Mouse (Mus musculus): Measurements from ENCODE around the gene Styx. TPM values are rescaled to one million over a fixed set of nuclear protein-coding genes. Genes with fewer than 3 reads are reported as not detected.

Styx gene
- polyA plus RNA-seq, 1 experiment from 2014 or later, result 38.5 TPM

GRCm38 (mm10) chr14:45452861-45453512 lies 102.1 kb downstream of the Styx start:
- Histone ChIP-seq H3K4me1 (replicated peaks; ENCODE audit: control insufficient read depth, insufficient read depth, low read length) (peaks cover 6% of the 10 kb centered on the region; the same call in 1 of the 2 replicates), H3K9me3 (ENCODE audit: control insufficient read depth, low read length) (no peaks in the 10 kb centered on the region), H3K27me3 (ENCODE audit: control insufficient read depth, insufficient read depth, low read length) (no peaks in the 10 kb centered on the region), H3K9ac (ENCODE audit: low read length) (no peak overlapping the region), H3K4me2 (ENCODE audit: low read depth, low read length, severe bottlenecking) (no peak overlapping the region), H3K4me3 (ENCODE audit: low read depth, low read length) (no peak overlapping the region), H3K27ac (ENCODE audit: low read depth, low read length) (no peak overlapping the region), H3K36me3 (ENCODE audit: control insufficient read depth, insufficient read depth, low read length) (no peaks in the 10 kb centered on the region)
- DNase-seq (ENCODE audit: low spot score) (no peak), ATAC-seq (replicated peaks; ENCODE audit: low FRiP score) (no peak)
- WGBS, result 33% methylated on average over 11 of the region's 11 CpGs

- 69% methylated on average over 5 of the region's 5 CpGs for WGBS
- Histone ChIP-seq H3K4me2 (ENCODE audit: low read depth, low read length, severe bottlenecking) (no peak overlapping the region), H3K9me3 (ENCODE audit: control insufficient read depth, low read length) (no peaks in the 10 kb centered on the region), H3K4me3 (ENCODE audit: low read depth, low read length) (no peak overlapping the region), H3K27ac (ENCODE audit: low read depth, low read length) (peak overlapping the region; percentile 18; the same call in 1 of the 2 replicates), H3K27me3 (ENCODE audit: control insufficient read depth, insufficient read depth, low read length) (no peaks in the 10 kb centered on the region), H3K36me3 (ENCODE audit: control insufficient read depth, insufficient read depth, low read length) (no peaks in the 10 kb centered on the region), H3K9ac (ENCODE audit: low read length) (no peak overlapping the region), H3K4me1 (replicated peaks; ENCODE audit: control insufficient read depth, insufficient read depth, low read length) (peaks cover 6% of the 10 kb centered on the region; the same call in 1 of the 2 replicates)
- ATAC-seq (replicated peaks; ENCODE audit: low FRiP score) (no peak), DNase-seq (ENCODE audit: low spot score) (no peak)
These were observed 102.8 kb downstream of the Styx start for GRCm38 (mm10) chr14:45453538-45454233.

- Histone ChIP-seq H3K9ac (ENCODE audit: low read length) (no peak overlapping the region), H3K4me3 (ENCODE audit: low read depth, low read length) (no peak overlapping the region), H3K27ac (ENCODE audit: low read depth, low read length) (no peak overlapping the region), H3K36me3 (ENCODE audit: control insufficient read depth, insufficient read depth, low read length) (peaks cover 3% of the 10 kb centered on the region; the same call in 1 of the 2 replicates), H3K4me1 (replicated peaks; ENCODE audit: control insufficient read depth, insufficient read depth, low read length) (peaks cover 6% of the 10 kb centered on the region; the same call in 1 of the 2 replicates), H3K4me2 (ENCODE audit: low read depth, low read length, severe bottlenecking) (no peak overlapping the region), H3K9me3 (ENCODE audit: control insufficient read depth, low read length) (no peaks in the 10 kb centered on the region), H3K27me3 (ENCODE audit: control insufficient read depth, insufficient read depth, low read length) (no peaks in the 10 kb centered on the region)
- WGBS, result 68% methylated on average over 12 of the region's 12 CpGs
- DNase-seq (ENCODE audit: low spot score), result no peak
- ATAC-seq (replicated peaks; ENCODE audit: low FRiP score), result no peak
These were observed 105.0 kb downstream of the Styx start for GRCm38 (mm10) chr14:45455651-45456501.

DNA sequence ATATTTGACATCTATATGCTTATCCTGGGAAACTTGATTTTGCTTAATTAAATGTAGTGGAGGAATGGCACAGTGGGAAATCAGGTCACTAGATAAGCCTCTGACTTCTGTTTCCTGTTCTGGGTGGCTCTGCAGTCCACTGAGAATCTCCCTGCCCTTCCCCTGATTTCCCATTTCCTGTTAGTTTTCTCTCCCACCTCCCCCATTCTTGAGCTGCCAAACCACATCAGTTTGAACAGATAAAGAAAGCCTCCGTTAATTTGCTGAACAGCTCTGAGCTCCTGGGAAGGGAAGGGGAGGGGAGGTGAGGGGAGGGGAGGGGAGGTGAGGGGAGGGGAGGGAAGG lies 105.6 kb downstream of the Styx start:
- no peak for DNase-seq (ENCODE audit: low spot score)
- Histone ChIP-seq H3K36me3 (ENCODE audit: control insufficient read depth, insufficient read depth, low read length) (peaks cover 6% of the 10 kb centered on the region; the same call in 1 of the 2 replicates), H3K27ac (ENCODE audit: low read depth, low read length) (no peak overlapping the region), H3K9me3 (ENCODE audit: control insufficient read depth, low read length) (no peaks in the 10 kb centered on the region), H3K4me2 (ENCODE audit: low read depth, low read length, severe bottlenecking) (no peak overlapping the region), H3K9ac (ENCODE audit: low read length) (no peak overlapping the region), H3K27me3 (ENCODE audit: control insufficient read depth, insufficient read depth, low read length) (no peaks in the 10 kb centered on the region), H3K4me1 (replicated peaks; ENCODE audit: control insufficient read depth, insufficient read depth, low read length) (peaks cover 6% of the 10 kb centered on the region; the same call in 1 of the 2 replicates), H3K4me3 (ENCODE audit: low read depth, low read length) (no peak overlapping the region)
- ATAC-seq (replicated peaks; ENCODE audit: low FRiP score), result no peak; the same call in 1 of the 2 replicates
- WGBS, result 0% methylated on average over 1 of the region's 1 CpGs

GRCm38 (mm10) chr14:45457003-45457402 lies 106.1 kb downstream of the Styx start:
- Histone ChIP-seq H3K4me3 (ENCODE audit: low read depth, low read length) (no peak overlapping the region), H3K27me3 (ENCODE audit: control insufficient read depth, insufficient read depth, low read length) (no peaks in the 10 kb centered on the region), H3K9ac (ENCODE audit: low read length) (no peak overlapping the region), H3K36me3 (ENCODE audit: control insufficient read depth, insufficient read depth, low read length) (peaks cover 6% of the 10 kb centered on the region; the same call in 1 of the 2 replicates), H3K27ac (ENCODE audit: low read depth, low read length) (no peak overlapping the region), H3K4me2 (ENCODE audit: low read depth, low read length, severe bottlenecking) (no peak overlapping the region), H3K4me1 (replicated peaks; ENCODE audit: control insufficient read depth, insufficient read depth, low read length) (peaks cover 6% of the 10 kb centered on the region; the same call in 1 of the 2 replicates), H3K9me3 (ENCODE audit: control insufficient read depth, low read length) (no peaks in the 10 kb centered on the region)
- peak; percentile 28; the same call in 1 of the 2 replicates for ATAC-seq (replicated peaks; ENCODE audit: low FRiP score)
- DNase-seq (ENCODE audit: low spot score), result no peak
- 85% methylated on average over 9 of the region's 9 CpGs for WGBS

DNA sequence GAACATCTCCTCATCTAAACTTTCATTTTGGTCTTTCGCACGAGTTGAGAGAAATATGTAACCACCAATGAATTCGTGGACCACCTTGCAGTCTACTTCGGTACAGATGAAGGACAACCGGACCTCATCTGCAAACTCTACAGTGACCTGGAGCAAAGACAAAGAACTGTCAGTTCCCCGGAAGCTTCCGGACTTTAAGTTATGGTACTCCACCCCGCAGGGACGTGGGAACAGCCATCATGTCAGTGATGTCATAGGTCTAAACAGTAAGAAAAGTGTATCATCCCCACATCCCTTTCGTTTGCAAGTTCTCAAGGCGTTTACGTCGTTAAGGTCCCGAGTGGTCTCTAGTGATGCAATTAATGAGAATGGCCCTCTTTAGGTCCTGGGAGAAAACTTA lies 109.0 kb downstream of the Styx start:
- H3K36me3 ChIP-seq (ENCODE audit: control insufficient read depth, insufficient read depth, low read length), result peaks cover 6% of the 10 kb centered on the region; the same call in 1 of the 2 replicates
- H3K9ac ChIP-seq (ENCODE audit: low read length), result no peak overlapping the region
- peaks cover 4% of the 10 kb centered on the region for H3K4me1 ChIP-seq (replicated peaks; ENCODE audit: control insufficient read depth, insufficient read depth, low read length)
- ATAC-seq (replicated peaks; ENCODE audit: low FRiP score) (no peak), DNase-seq (ENCODE audit: low spot score) (no peak)
- no peaks in the 10 kb centered on the region for H3K27me3 ChIP-seq (ENCODE audit: control insufficient read depth, insufficient read depth, low read length)
- H3K4me3 ChIP-seq (ENCODE audit: low read depth, low read length), result no peak overlapping the region
- H3K4me2 ChIP-seq (ENCODE audit: low read depth, low read length, severe bottlenecking), result no peak overlapping the region
- no peak overlapping the region for H3K27ac ChIP-seq (ENCODE audit: low read depth, low read length)
- H3K9me3 ChIP-seq (ENCODE audit: control insufficient read depth, low read length), result no peaks in the 10 kb centered on the region
- 96% methylated on average over 14 of the region's 14 CpGs for WGBS

GRCm38 (mm10) chr14:45460491-45460890 lies 109.6 kb downstream of the Styx start:
- no peak overlapping the region for H3K4me3 ChIP-seq (ENCODE audit: low read depth, low read length)
- no peak overlapping the region for H3K4me2 ChIP-seq (ENCODE audit: low read depth, low read length, severe bottlenecking)
- H3K27ac ChIP-seq (ENCODE audit: low read depth, low read length), result no peak overlapping the region
- peaks cover 4% of the 10 kb centered on the region for H3K4me1 ChIP-seq (replicated peaks; ENCODE audit: control insufficient read depth, insufficient read depth, low read length)
- 94% methylated on average over 10 of the region's 10 CpGs for WGBS
- DNase-seq (ENCODE audit: low spot score), result no peak
- H3K9me3 ChIP-seq (ENCODE audit: control insufficient read depth, low read length), result no peaks in the 10 kb centered on the region
- no peaks in the 10 kb centered on the region for H3K27me3 ChIP-seq (ENCODE audit: control insufficient read depth, insufficient read depth, low read length)
- ATAC-seq (replicated peaks; ENCODE audit: low FRiP score), result no peak
- H3K36me3 ChIP-seq (ENCODE audit: control insufficient read depth, insufficient read depth, low read length), result peaks cover 6% of the 10 kb centered on the region; the same call in 1 of the 2 replicates
- H3K9ac ChIP-seq (ENCODE audit: low read length), result no peak overlapping the region

DNA sequence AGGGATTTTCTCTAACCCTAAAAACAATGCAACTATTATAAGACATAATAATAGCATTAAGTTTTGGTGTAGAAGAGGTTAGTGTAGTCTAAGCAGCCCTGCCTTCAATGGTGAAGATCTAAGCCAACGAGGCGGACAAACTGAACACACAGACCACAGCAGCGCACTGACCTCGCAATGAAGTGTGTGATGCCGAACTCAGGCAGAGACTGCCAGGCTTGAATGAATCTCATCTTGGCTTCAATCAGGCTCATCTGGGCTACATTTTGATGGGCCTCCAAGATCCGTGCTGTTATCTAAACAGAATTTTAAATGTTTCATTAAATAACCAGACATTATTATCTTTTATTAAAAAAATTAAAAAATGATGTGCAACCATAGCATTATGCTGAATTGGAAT lies 111.1 kb downstream of the Styx start:
- 85% methylated on average over 6 of the region's 6 CpGs for WGBS
- H3K27me3 ChIP-seq (ENCODE audit: control insufficient read depth, insufficient read depth, low read length), result no peaks in the 10 kb centered on the region
- H3K4me1 ChIP-seq (replicated peaks; ENCODE audit: control insufficient read depth, insufficient read depth, low read length), result peaks cover 4% of the 10 kb centered on the region
- peaks cover 6% of the 10 kb centered on the region; the same call in 1 of the 2 replicates for H3K36me3 ChIP-seq (ENCODE audit: control insufficient read depth, insufficient read depth, low read length)
- H3K27ac ChIP-seq (ENCODE audit: low read depth, low read length), result no peak overlapping the region
- H3K4me3 ChIP-seq (ENCODE audit: low read depth, low read length), result no peak overlapping the region
- H3K9ac ChIP-seq (ENCODE audit: low read length), result no peak overlapping the region
- no peak overlapping the region for H3K4me2 ChIP-seq (ENCODE audit: low read depth, low read length, severe bottlenecking)
- no peak for ATAC-seq (replicated peaks; ENCODE audit: low FRiP score)
- DNase-seq (ENCODE audit: low spot score), result no peak
- no peaks in the 10 kb centered on the region for H3K9me3 ChIP-seq (ENCODE audit: control insufficient read depth, low read length)
